In genomic region chr17:42480173-42480991, GRCm38 (mm10) we compare ENCODE assay signal across 16 mouse cellular contexts.
DNase-seq lines count a peak whose midpoint lies in the region; ATAC-seq and TF ChIP-seq lines count a peak whose summit lies in the region.
"Had no signal": no experiment of that assay in that cellular context is flagged by ENCODE, and none has a peak within 500 bp of the region (broad histone marks: within the 10 kb centered on the region; RNA-seq: fewer than 3 reads in every experiment).

No protein-coding gene starts in this region.

- no peak overlapping the region for H3K27ac ChIP-seq in limb, embryonic 14.5 days (replicated peaks; ENCODE audit: low read depth, low read length)
- H3K27ac ChIP-seq in limb, embryonic 10.5 days = no peak overlapping the region
- H3K27ac ChIP-seq: embryonic facial prominence, embryonic 15.5 days; hindbrain, embryonic 13.5 days; lung, embryonic 15.5 days; midbrain, embryonic 15.5 days had no signal

- TF ChIP-seq CTCF in Patski (IDR thresholded peaks at IDR 0.05) = no peak

- H3ac ChIP-seq in myocyte (ENCODE audit: control insufficient read depth, insufficient read length) = no peak overlapping the region

- CTCF ChIA-PET in Patski (lab: Charles Lee) = no interaction called here

- no peak for TF ChIP-seq POLR2A in limb, embryonic 14.5 days (IDR thresholded peaks at IDR 0.05; ENCODE audit: borderline replicate concordance, extremely low read depth, insufficient read depth, insufficient read length)
- TF ChIP-seq POLR2A in myocyte (IDR thresholded peaks at IDR 0.05; ENCODE audit: insufficient read length, low read depth) = no peak

- no peak overlapping the region for H3K9ac ChIP-seq in limb, embryonic 14.5 days (ENCODE audit: low read depth, low read length, severe bottlenecking)
- H3K9ac ChIP-seq: embryonic facial prominence, embryonic 15.5 days; hindbrain, embryonic 13.5 days; lung, embryonic 15.5 days; midbrain, embryonic 15.5 days had no signal

- H3K4me1 ChIP-seq in limb, embryonic 14.5 days (ENCODE audit: control insufficient read depth, insufficient read depth, low read length) = no peaks in the 10 kb centered on the region
- no peaks in the 10 kb centered on the region for H3K4me1 ChIP-seq in limb, embryonic 10.5 days
- H3K4me1 ChIP-seq: embryonic facial prominence, embryonic 15.5 days; hindbrain, embryonic 13.5 days; lung, embryonic 15.5 days; midbrain, embryonic 15.5 days had no signal

- H3K27me3 ChIP-seq in limb, embryonic 14.5 days (ENCODE audit: control insufficient read depth, insufficient read depth, low read length) = no peaks in the 10 kb centered on the region
- H3K27me3 ChIP-seq in limb, embryonic 10.5 days (ENCODE audit: low read depth, poor library complexity, severe bottlenecking) = no peaks in the 10 kb centered on the region
- H3K27me3 ChIP-seq in Patski = no peaks in the 10 kb centered on the region
- H3K27me3 ChIP-seq in myocyte (ENCODE audit: control insufficient read depth, insufficient read depth, insufficient read length) = no peaks in the 10 kb centered on the region
- H3K27me3 ChIP-seq: CH12.LX; embryonic facial prominence, embryonic 15.5 days; hindbrain, embryonic 13.5 days; lung, embryonic 15.5 days; midbrain, embryonic 15.5 days had no signal

- POLR2A ChIA-PET in Patski (lab: Charles Lee) = interaction anchor here (0.7 kb wide), 1 partner anchor 568 kb away, joined by 3 read pairs; no protein-coding TSS in a partner anchor

- H3K4me2 ChIP-seq in limb, embryonic 14.5 days (replicated peaks; ENCODE audit: low read depth, low read length, severe bottlenecking) = no peak overlapping the region
- no peak overlapping the region for H3K4me2 ChIP-seq in myocyte (ENCODE audit: low read depth)
- H3K4me2 ChIP-seq: embryonic facial prominence, embryonic 15.5 days; hindbrain, embryonic 13.5 days; liver, embryonic 11.5 days; lung, embryonic 15.5 days; midbrain, embryonic 15.5 days had no signal

- WGBS in limb, embryonic 14.5 days = 42% methylated on average over 5 of the region's 5 CpGs
- 77% methylated on average over 5 of the region's 5 CpGs for WGBS in limb, embryonic 10.5 days

- H3K36me3 ChIP-seq in limb, embryonic 14.5 days (ENCODE audit: control insufficient read depth, insufficient read depth, low read length) = no peaks in the 10 kb centered on the region
- H3K36me3 ChIP-seq in limb, embryonic 10.5 days = no peaks in the 10 kb centered on the region
- no peaks in the 10 kb centered on the region for H3K36me3 ChIP-seq in myocyte (ENCODE audit: control insufficient read depth, insufficient read depth)
- H3K36me3 ChIP-seq: embryonic facial prominence, embryonic 15.5 days; hindbrain, embryonic 13.5 days; lung, embryonic 15.5 days; midbrain, embryonic 15.5 days had no signal

- in situ Hi-C loops in Patski (cut with MboI; ENCODE audit: low pct_unique_long_range_greater_than_20kb) = loop anchor here (5.0 to 25.0 kb wide), 3 partner anchors 102 to 457 kb away; no protein-coding TSS in a partner anchor

- DNase-seq in cerebellum, postnatal 10 days = peak; percentile 19 to 37
- DNase-seq in cerebellum, adult 8-10 months = no peak
- peak; percentile 7 for DNase-seq in limb, embryonic 14.5 days (ENCODE audit: low spot score)
- no peak for DNase-seq in limb, embryonic 10.5 days (ENCODE audit: low spot score)
- peak; percentile 90 for DNase-seq in Patski (ENCODE audit: low read depth, low spot score)
- no peak for DNase-seq in frontal cortex, adult 2 months (ENCODE audit: extremely low spot score in 1 of 2, low spot score in 1 of 2)
- DNase-seq: heart, adult 18-20 months had no signal

- H3K79me2 ChIP-seq in myocyte (ENCODE audit: control insufficient read depth, insufficient read depth) = no peaks in the 10 kb centered on the region

- no peak overlapping the region for H3K4me3 ChIP-seq in limb, embryonic 14.5 days (replicated peaks; ENCODE audit: low read length)
- no peak overlapping the region for H3K4me3 ChIP-seq in limb, embryonic 10.5 days
- H3K4me3 ChIP-seq in myocyte = no peak overlapping the region
- H3K4me3 ChIP-seq: embryonic facial prominence, embryonic 15.5 days; hindbrain, embryonic 13.5 days; lung, embryonic 15.5 days; midbrain, embryonic 15.5 days had no signal

- H3K9me3 ChIP-seq in limb, embryonic 14.5 days (ENCODE audit: control insufficient read depth, low read length) = no peaks in the 10 kb centered on the region
- no peaks in the 10 kb centered on the region for H3K9me3 ChIP-seq in limb, embryonic 10.5 days (replicated peaks)
- H3K9me3 ChIP-seq: embryonic facial prominence, embryonic 15.5 days; hindbrain, embryonic 13.5 days; lung, embryonic 15.5 days; midbrain, embryonic 15.5 days had no signal

- ATAC-seq in limb, embryonic 14.5 days (ENCODE audit: low FRiP score, low read depth) = no peak
- ATAC-seq in Patski = peak; percentile 98
- ATAC-seq: forebrain, embryonic 14.5 days; intestine, postnatal 0 days; midbrain, embryonic 15.5 days had no signal

TF ChIP-seq in myocyte, 11 proteins besides CTCF, POLR2A, EP300 and RAD21:
- TF ChIP-seq SRF (IDR thresholded peaks at IDR 0.05; ENCODE audit: control insufficient read depth, insufficient read length, low read depth) (no peak), MYOG (IDR thresholded peaks at IDR 0.05; ENCODE audit: control insufficient read depth in 1 of 3, insufficient read depth in 1 of 3, insufficient read length in 2 of 3, low read depth in 2 of 3) (no peak), USF1 (IDR thresholded peaks at IDR 0.05; ENCODE audit: low read depth) (peak; percentile 66), TCF12 (IDR thresholded peaks at IDR 0.05; ENCODE audit: insufficient read depth, poor library complexity, severe bottlenecking) (no peak), CEBPB (IDR thresholded peaks at IDR 0.05; ENCODE audit: insufficient read depth, poor library complexity, severe bottlenecking) (peak; percentile 70; the same call in 1 of the 2 replicates)

Comparison
In these comparisons a context has a peak if more than half of its experiments do, and no peak if none do; other contexts are left out.
1. DNase-seq: peak in cerebellum, postnatal 10 days (2 of 2), limb, embryonic 14.5 days (single experiment) and Patski (single experiment); none in cerebellum, adult 8-10 months (single experiment), limb, embryonic 10.5 days (single experiment) and frontal cortex, adult 2 months (0 of 2).